Mouse (Mus musculus) myocyte (in vitro differentiated cells): Measurements from ENCODE around the gene Rbm44.

Experiments used
- MYOG ChIP-seq, 3 experiments: IDR thresholded peaks; one replicate each; pipeline ENCODE4 v1.6.1; 2011; ENCODE audit warnings: control low read depth in 2 of 3, low read depth in 2 of 3, mild to moderate bottlenecking in 2 of 3; ENCODE audit not compliant: insufficient read length in 2 of 3, control insufficient read depth in 1 of 3, insufficient read depth in 1 of 3
- POLR2A ChIP-seq: IDR thresholded peaks from one replicate; pipeline ENCODE4 v1.6.1; 2011; ENCODE audit warnings: low read depth, mild to moderate bottlenecking, control low read depth, moderate library complexity; ENCODE audit not compliant: insufficient read length
- TCF12 ChIP-seq: IDR thresholded peaks from one replicate; pipeline ENCODE4 v1.6.1; 2011; ENCODE audit warnings: mild to moderate bottlenecking, control low read depth; ENCODE audit not compliant: poor library complexity, insufficient read depth, severe bottlenecking

- TF ChIP-seq POLR2A (no peak), MYOG (IDR thresholded peaks at IDR 0.05; ENCODE audit: control insufficient read depth in 1 of 3, insufficient read depth in 1 of 3, insufficient read length in 2 of 3, low read depth in 2 of 3) (no peak), TCF12 (no peak)
These were observed 47.5 kb upstream of the Rbm44 start for GRCm38 (mm10) chr1:91097283-91097834.
